Mouse (Mus musculus) limb, embryonic 10.5 days (tissue): ENCODE measurements around the gene Dlgap1. TPM values are rescaled to one million over a fixed set of nuclear protein-coding genes. Genes with fewer than 3 reads are reported as not detected.

ENCODE experiments used
- DNase-seq: peaks from one replicate; pipeline ENCODE4 v3.0.0-alpha.2; 2017; ENCODE audit warnings: low spot score
- H3K27ac ChIP-seq: fragments of 300-500 bp; sonication (generic); 2 replicates; pipeline ENCODE4 v1.5.1; 2016; ENCODE audit warnings: mild to moderate bottlenecking
- H3K27me3 ChIP-seq: fragments of 300-500 bp; sonication (generic); 2 replicates; pipeline ENCODE4 v1.6.1; 2016; ENCODE audit warnings: low read depth, mild to moderate bottlenecking; ENCODE audit not compliant: poor library complexity, severe bottlenecking
- H3K36me3 ChIP-seq: fragments of 300-500 bp; sonication (generic); 2 replicates; pipeline ENCODE4 v1.6.1; 2016; ENCODE audit warnings: mild to moderate bottlenecking, moderate library complexity
- H3K4me1 ChIP-seq: fragments of 300-500 bp; sonication (generic); 2 replicates; pipeline ENCODE4 v1.6.1; 2016
- H3K4me3 ChIP-seq: fragments of 300-500 bp; sonication (generic); 2 replicates; pipeline ENCODE4 v1.5.1; 2016; ENCODE audit warnings: mild to moderate bottlenecking, moderate library complexity
- H3K9me3 ChIP-seq: fragments of 300-500 bp; sonication (generic); replicated peaks from 2 replicates; pipeline ENCODE4 v1.6.1; 2016; ENCODE audit warnings: mild to moderate bottlenecking
- WGBS: fragments of 180-500 bp; shearing (Covaris S2); methylation state at CpG from one replicate; pipeline ENCODE4 v1.1.7; 2016; 5-methylcytosine and 5-hydroxymethylcytosine counted together
- polyA plus RNA-seq: library from polyadenylated mRNA; unstranded; fragments of >200 nt; fragmentation: Nextera tagmentation; extraction: Ambion mirVana; gene quantifications from 2 replicates; pipeline ENCODE4 v1.2.1, GENCODE M21; 2016

Dlgap1 gene
- polyA plus RNA-seq, 1 experiment from 2014 or later = 1.1 TPM

- H3K4me3 ChIP-seq = no peak overlapping the region
- no peak overlapping the region for H3K27ac ChIP-seq
- no peaks in the 10 kb centered on the region for H3K4me1 ChIP-seq
- WGBS = 91% methylated on average over 18 of the region's 18 CpGs
- DNase-seq = no peak
- no peaks in the 10 kb centered on the region for H3K27me3 ChIP-seq
- H3K36me3 ChIP-seq = no peaks in the 10 kb centered on the region
- no peaks in the 10 kb centered on the region for H3K9me3 ChIP-seq
Measured at GRCm38 (mm10) chr17:70765976-70766375, 797.1 kb downstream of the Dlgap1 start.

- no peak overlapping the region; the same call in 1 of the 2 replicates for H3K27ac ChIP-seq
- H3K9me3 ChIP-seq = no peaks in the 10 kb centered on the region
- no peak for DNase-seq
- peaks cover 13% of the 10 kb centered on the region for H3K4me1 ChIP-seq
- H3K36me3 ChIP-seq = no peaks in the 10 kb centered on the region
- no peak overlapping the region for H3K4me3 ChIP-seq
- H3K27me3 ChIP-seq = no peaks in the 10 kb centered on the region
- 8% methylated on average over 10 of the region's 10 CpGs for WGBS
Measured at GRCm38 (mm10) chr17:70772120-70772899, 803.4 kb downstream of the Dlgap1 start.

- Histone ChIP-seq H3K36me3 (no peaks in the 10 kb centered on the region), H3K27ac (no peak overlapping the region; the same call in 1 of the 2 replicates), H3K9me3 (no peaks in the 10 kb centered on the region), H3K4me1 (peaks cover 27% of the 10 kb centered on the region), H3K27me3 (no peaks in the 10 kb centered on the region), H3K4me3 (no peak overlapping the region)
- 19% methylated on average over 7 of the region's 7 CpGs for WGBS
- DNase-seq = no peak
Measured at GRCm38 (mm10) chr17:70779770-70780169, 810.9 kb downstream of the Dlgap1 start.

- no peaks in the 10 kb centered on the region for H3K27me3 ChIP-seq
- peak overlapping the region; percentile 54; the same call in 1 of the 2 replicates for H3K27ac ChIP-seq
- H3K36me3 ChIP-seq = no peaks in the 10 kb centered on the region
- WGBS = 40% methylated on average over 18 of the region's 18 CpGs
- no peak overlapping the region for H3K4me3 ChIP-seq
- H3K4me1 ChIP-seq = peaks cover 27% of the 10 kb centered on the region
- no peak for DNase-seq
- no peaks in the 10 kb centered on the region for H3K9me3 ChIP-seq
Measured at GRCm38 (mm10) chr17:70780726-70781689, 812.1 kb downstream of the Dlgap1 start.

- no peak overlapping the region for H3K4me3 ChIP-seq
- 95% methylated on average over 3 of the region's 3 CpGs for WGBS
- no peak for DNase-seq
- peaks cover 27% of the 10 kb centered on the region for H3K4me1 ChIP-seq
- H3K27ac ChIP-seq = no peak overlapping the region
- no peaks in the 10 kb centered on the region for H3K27me3 ChIP-seq
- H3K9me3 ChIP-seq = no peaks in the 10 kb centered on the region
- H3K36me3 ChIP-seq = no peaks in the 10 kb centered on the region
Measured at GRCm38 (mm10) chr17:70783273-70783672, 814.4 kb downstream of the Dlgap1 start.

- Histone ChIP-seq H3K4me3 (no peak overlapping the region), H3K27ac (no peak overlapping the region), H3K4me1 (no peaks in the 10 kb centered on the region), H3K27me3 (no peaks in the 10 kb centered on the region), H3K9me3 (no peaks in the 10 kb centered on the region), H3K36me3 (no peaks in the 10 kb centered on the region)
- WGBS = 84% methylated on average over 2 of the region's 2 CpGs
- DNase-seq = no peak
Measured at GRCm38 (mm10) chr17:70787366-70787765, 818.5 kb downstream of the Dlgap1 start.

- no peaks in the 10 kb centered on the region for H3K9me3 ChIP-seq
- H3K27me3 ChIP-seq = no peaks in the 10 kb centered on the region
- no peak overlapping the region for H3K27ac ChIP-seq
- H3K4me1 ChIP-seq = peaks cover 10% of the 10 kb centered on the region; the same call in 1 of the 2 replicates
- WGBS = 93% methylated on average over 4 of the region's 4 CpGs
- no peak overlapping the region for H3K4me3 ChIP-seq
- H3K36me3 ChIP-seq = no peaks in the 10 kb centered on the region
- DNase-seq = no peak
Measured at GRCm38 (mm10) chr17:70790801-70791200, 821.9 kb downstream of the Dlgap1 start.

- WGBS = 85% methylated on average over 9 of the region's 9 CpGs
Measured at GRCm38 (mm10) chr17:70791596-70792275, 822.9 kb downstream of the Dlgap1 start.

GRCm38 (mm10) chr17:70794291-70794690 lies 825.4 kb downstream of the Dlgap1 start:
- WGBS = 31% methylated on average over 7 of the region's 7 CpGs
- Histone ChIP-seq H3K4me3 (no peak overlapping the region), H3K4me1 (peaks cover 10% of the 10 kb centered on the region; the same call in 1 of the 2 replicates), H3K9me3 (no peaks in the 10 kb centered on the region), H3K27ac (no peak overlapping the region), H3K36me3 (no peaks in the 10 kb centered on the region), H3K27me3 (no peaks in the 10 kb centered on the region)
- DNase-seq = no peak

More at GRCm38 (mm10) chr17:70791596-70792275, 822.9 kb downstream of the Dlgap1 start:
- H3K27me3 ChIP-seq = no peaks in the 10 kb centered on the region
- no peak overlapping the region for H3K27ac ChIP-seq
- H3K4me1 ChIP-seq = peaks cover 10% of the 10 kb centered on the region; the same call in 1 of the 2 replicates
- DNase-seq = no peak
- H3K4me3 ChIP-seq = no peak overlapping the region
- no peaks in the 10 kb centered on the region for H3K36me3 ChIP-seq
- no peaks in the 10 kb centered on the region for H3K9me3 ChIP-seq

GRCm38 (mm10) chr17:70794722-70795121 lies 825.8 kb downstream of the Dlgap1 start:
- H3K4me1 ChIP-seq = peaks cover 10% of the 10 kb centered on the region; the same call in 1 of the 2 replicates
- 64% methylated on average over 6 of the region's 6 CpGs for WGBS
- no peaks in the 10 kb centered on the region for H3K36me3 ChIP-seq
- DNase-seq = no peak
- H3K27me3 ChIP-seq = no peaks in the 10 kb centered on the region
- no peak overlapping the region for H3K27ac ChIP-seq
- no peaks in the 10 kb centered on the region for H3K9me3 ChIP-seq
- H3K4me3 ChIP-seq = no peak overlapping the region

GRCm38 (mm10) chr17:70795196-70795595 lies 826.3 kb downstream of the Dlgap1 start:
- 80% methylated on average over 4 of the region's 4 CpGs for WGBS
- H3K9me3 ChIP-seq = no peaks in the 10 kb centered on the region
- peaks cover 10% of the 10 kb centered on the region; the same call in 1 of the 2 replicates for H3K4me1 ChIP-seq
- H3K27me3 ChIP-seq = no peaks in the 10 kb centered on the region
- H3K27ac ChIP-seq = no peak overlapping the region
- H3K36me3 ChIP-seq = no peaks in the 10 kb centered on the region
- no peak overlapping the region for H3K4me3 ChIP-seq
- no peak for DNase-seq

- WGBS = 78% methylated on average over 8 of the region's 8 CpGs
- no peak overlapping the region for H3K27ac ChIP-seq
- H3K9me3 ChIP-seq = no peaks in the 10 kb centered on the region
- no peaks in the 10 kb centered on the region for H3K27me3 ChIP-seq
- H3K4me3 ChIP-seq = no peak overlapping the region
- H3K4me1 ChIP-seq = peaks cover 13% of the 10 kb centered on the region; the same call in 1 of the 2 replicates
- H3K36me3 ChIP-seq = no peaks in the 10 kb centered on the region
- DNase-seq = no peak
Measured at GRCm38 (mm10) chr17:70796940-70797772, 828.3 kb downstream of the Dlgap1 start.
